Mouse (Mus musculus) lung, adult 10 weeks (tissue): ENCODE measurements around the gene Aox4. TPM values are rescaled to one million over a fixed set of nuclear protein-coding genes. Genes with fewer than 3 reads are reported as not detected.

Source experiments
- polyA plus RNA-seq: library from polyadenylated mRNA; stranded (reverse); fragments of 350-450 nt; fragmentation: Illumina TruSeq; extraction: RNeasy Lipid Tissue Mini Kit (QIAGEN cat#74804); gene quantifications from one replicate; pipeline ENCODE4 v1.2.3, GENCODE M21; 2014; ENCODE audit warnings: low read depth, low replicate concordance; ENCODE audit not compliant: insufficient read depth

The Aox4 gene
- 0.04 TPM for polyA plus RNA-seq

GRCm38 (mm10) chr1:58210203-58210602, at the start of gene Aox4:
Gene Aox4, plus strand, starts transcription at chr1:58210397.

GRCm38 (mm10) chr1:58278026-58278425, 67.8 kb downstream of the Aox4 start, which contains the start of gene Aox2:
Gene Aox2, plus strand, starts transcription at chr1:58278326.

Other genes with a start within 250 kb of the Aox4 start
- gene Sgo2a, start 214.4 kb upstream of the Aox4 start, polyA plus RNA-seq = 0.40 TPM
- gene Kctd18, start 191.4 kb upstream of the Aox4 start, polyA plus RNA-seq = 6.7 TPM
- 8.1 TPM for gene Aox1, start 180.5 kb upstream of the Aox4 start, polyA plus RNA-seq
- 36.7 TPM for gene Aox3, start 97.3 kb upstream of the Aox4 start, polyA plus RNA-seq
- gene Aox2, start 67.9 kb downstream of the Aox4 start, polyA plus RNA-seq = not detected
- gene Bzw1, start 182.5 kb downstream of the Aox4 start, polyA plus RNA-seq = 61.7 TPM
- gene Clk1, start 213.7 kb downstream of the Aox4 start, polyA plus RNA-seq = 158 TPM
- 10.8 TPM for gene Nif3l1, start 234.8 kb downstream of the Aox4 start, polyA plus RNA-seq
- 32.7 TPM for gene Ppil3, start 235.1 kb downstream of the Aox4 start, polyA plus RNA-seq